In genomic region chr8:46499376-46500061, GRCm38 (mm10) we compare ENCODE assay signal across 8 mouse cellular contexts. TPM values are rescaled to one million over a fixed set of nuclear protein-coding genes. Genes with fewer than 3 reads are reported as not detected.
A peak's percentile ranks its signal among the peaks of the same experiment; 100 is the strongest.
DNase-seq lines count a peak whose midpoint lies in the region; ATAC-seq and TF ChIP-seq lines count a peak whose summit lies in the region.

No protein-coding gene starts in this region.

- peak; percentile 39 for DNase-seq in lung, embryonic 14.5 days
- DNase-seq in lung, postnatal 25 days (ENCODE audit: low spot score), result no peak
- DNase-seq in kidney, postnatal 4 days, result peak; percentile 59 to 76
- DNase-seq in left cerebral cortex, adult 9 months (ENCODE audit: low spot score in 2 of 2), result no peak
- DNase-seq in cerebellum, adult 9-11 months, result no peak
- DNase-seq in right cerebral cortex, adult 18-20 months, result no peak

- no peak overlapping the region for H3K9ac ChIP-seq in lung, embryonic 14.5 days
- H3K9ac ChIP-seq in heart, embryonic 11.5 days (ENCODE audit: low read depth, low read length), result peak overlapping the region; percentile 34; the same call in 1 of the 2 replicates
- H3K9ac ChIP-seq in stomach, embryonic 14.5 days (replicated peaks; ENCODE audit: low read depth, low read length), result no peak overlapping the region

- H3K36me3 ChIP-seq in lung, embryonic 14.5 days (ENCODE audit: insufficient read depth), result no peaks in the 10 kb centered on the region
- no peaks in the 10 kb centered on the region for H3K36me3 ChIP-seq in heart, embryonic 11.5 days (ENCODE audit: control insufficient read depth, insufficient read depth, low read length)
- H3K36me3 ChIP-seq in stomach, embryonic 14.5 days (ENCODE audit: control insufficient read depth, insufficient read depth, low read length), result no peaks in the 10 kb centered on the region

- no peak for TF ChIP-seq CTCF in lung, embryonic 14.5 days (IDR thresholded peaks at IDR 0.05; ENCODE audit: low read depth)

- WGBS in lung, embryonic 14.5 days, result 35% methylated on average over 19 of the region's 19 CpGs
- WGBS in heart, embryonic 11.5 days (ENCODE audit: insufficient replicate concordance), result 38% methylated on average over 19 of the region's 19 CpGs
- WGBS in stomach, embryonic 14.5 days, result 50% methylated on average over 19 of the region's 19 CpGs

- H3K27me3 ChIP-seq in lung, embryonic 14.5 days (ENCODE audit: insufficient read depth, low read length), result no peaks in the 10 kb centered on the region
- H3K27me3 ChIP-seq in heart, embryonic 11.5 days (ENCODE audit: control insufficient read depth, insufficient read depth, low read length), result no peaks in the 10 kb centered on the region
- H3K27me3 ChIP-seq in stomach, embryonic 14.5 days (ENCODE audit: control insufficient read depth, insufficient read depth, low read length), result no peaks in the 10 kb centered on the region

- H3K4me2 ChIP-seq in lung, embryonic 14.5 days, result peak overlapping the region; percentile 25; the same call in 1 of the 2 replicates
- H3K4me2 ChIP-seq in heart, embryonic 11.5 days, result peak overlapping the region; percentile 57
- no peak overlapping the region for H3K4me2 ChIP-seq in stomach, embryonic 14.5 days (replicated peaks; ENCODE audit: low read depth, low read length)

- H3K27ac ChIP-seq in lung, embryonic 14.5 days (ENCODE audit: low read depth), result no peak overlapping the region
- H3K27ac ChIP-seq in heart, embryonic 11.5 days (ENCODE audit: low read depth, low read length), result no peak overlapping the region
- no peak overlapping the region for H3K27ac ChIP-seq in stomach, embryonic 14.5 days (ENCODE audit: low read length)

- H3K4me1 ChIP-seq in lung, embryonic 14.5 days (ENCODE audit: insufficient read depth), result peaks cover 8% of the 10 kb centered on the region; the same call in 1 of the 2 replicates
- H3K4me1 ChIP-seq in heart, embryonic 11.5 days (ENCODE audit: control insufficient read depth, insufficient read depth, low read length), result peaks cover 40% of the 10 kb centered on the region
- H3K4me1 ChIP-seq in stomach, embryonic 14.5 days (ENCODE audit: control insufficient read depth, insufficient read depth, low read length), result peaks cover 20% of the 10 kb centered on the region; the same call in 1 of the 2 replicates

- no peaks in the 10 kb centered on the region for H3K9me3 ChIP-seq in lung, embryonic 14.5 days (ENCODE audit: low read depth, low read length)
- H3K9me3 ChIP-seq in heart, embryonic 11.5 days (replicated peaks; ENCODE audit: control insufficient read depth, low read length), result no peaks in the 10 kb centered on the region
- no peaks in the 10 kb centered on the region for H3K9me3 ChIP-seq in stomach, embryonic 14.5 days (ENCODE audit: control insufficient read depth, low read depth, low read length)

- no peak overlapping the region for H3K4me3 ChIP-seq in lung, embryonic 14.5 days (ENCODE audit: low read depth, low read length)
- peak overlapping the region; percentile 5; the same call in 1 of the 2 replicates for H3K4me3 ChIP-seq in heart, embryonic 11.5 days (ENCODE audit: low read depth, low read length)
- no peak overlapping the region for H3K4me3 ChIP-seq in stomach, embryonic 14.5 days (ENCODE audit: low read depth, low read length)

- peak; percentile 58 for ATAC-seq in lung, embryonic 14.5 days (ENCODE audit: insufficient read depth)
- ATAC-seq in heart, embryonic 11.5 days (replicated peaks; ENCODE audit: insufficient number of reproducible peaks, low FRiP score, low TSS enrichment), result no peak
- peak; percentile 33 for ATAC-seq in stomach, embryonic 14.5 days (ENCODE audit: insufficient number of reproducible peaks, insufficient read depth, low FRiP score, low read depth)

RNA-seq across cellular contexts. Expression of gene Acsl1, which starts 28.7 kb away (rescaled TPM):
- polyA plus RNA-seq in lung, embryonic 14.5 days (2014; fragmentation: Nextera tagmentation; extraction: Ambion mirVana), result 15.7 and 16.1 TPM in 2 replicates
- 16.4 and 20.3 TPM in 2 replicates for polyA plus RNA-seq in heart, embryonic 11.5 days (2014; fragmentation: Nextera tagmentation; extraction: Ambion mirVana)
- 17.8 and 18.8 TPM in 2 replicates for polyA plus RNA-seq in stomach, embryonic 14.5 days (2014; fragmentation: Nextera tagmentation; extraction: Ambion mirVana)

RNA-seq across cellular contexts. Expression of gene Cenpu, which starts 52.3 kb away (rescaled TPM):
- 24.5 and 25.6 TPM in 2 replicates for polyA plus RNA-seq in lung, embryonic 14.5 days (2014; fragmentation: Nextera tagmentation; extraction: Ambion mirVana)
- 14.9 and 18.4 TPM in 2 replicates for polyA plus RNA-seq in heart, embryonic 11.5 days (2014; fragmentation: Nextera tagmentation; extraction: Ambion mirVana)
- polyA plus RNA-seq in stomach, embryonic 14.5 days (2014; fragmentation: Nextera tagmentation; extraction: Ambion mirVana), result 14.4 and 15.3 TPM in 2 replicates

Comparison
In these comparisons a context has a peak if more than half of its experiments do, and no peak if none do; other contexts are left out.
1. DNase-seq: peak in lung, embryonic 14.5 days (single experiment) and kidney, postnatal 4 days (2 of 2); none in lung, postnatal 25 days (single experiment), left cerebral cortex, adult 9 months (0 of 2), cerebellum, adult 9-11 months (single experiment) and right cerebral cortex, adult 18-20 months (single experiment).